Mouse (Mus musculus): ENCODE results near the gene Ncbp3. TPM values are rescaled to one million over a fixed set of nuclear protein-coding genes. Genes with fewer than 3 reads are reported as not detected.

Ncbp3 gene
- polyA plus RNA-seq, 1 experiment from 2014 or later, result 13.5 TPM

DNA sequence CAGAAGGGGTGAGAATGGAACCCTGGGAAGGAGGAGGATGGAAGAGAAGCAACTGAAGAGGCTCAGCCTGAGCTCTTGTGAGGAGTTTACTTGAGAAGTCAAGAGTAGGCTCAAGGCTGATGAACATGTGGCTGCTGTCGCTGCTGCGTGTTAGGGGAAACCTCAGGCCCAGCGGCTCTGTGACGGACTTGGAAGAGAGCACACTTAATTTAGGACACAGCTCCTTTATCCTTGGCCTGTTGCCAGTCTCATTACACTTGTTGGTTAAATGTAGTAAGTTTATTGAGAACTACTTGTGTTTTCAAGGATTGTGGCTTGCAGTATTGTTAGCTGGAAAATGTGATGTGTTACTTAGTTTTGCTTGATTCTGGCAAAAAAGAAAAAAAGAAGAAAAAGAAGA lies 29.1 kb downstream of the Ncbp3 start:
- 92% methylated on average over 4 of the region's 4 CpGs for WGBS

DNA sequence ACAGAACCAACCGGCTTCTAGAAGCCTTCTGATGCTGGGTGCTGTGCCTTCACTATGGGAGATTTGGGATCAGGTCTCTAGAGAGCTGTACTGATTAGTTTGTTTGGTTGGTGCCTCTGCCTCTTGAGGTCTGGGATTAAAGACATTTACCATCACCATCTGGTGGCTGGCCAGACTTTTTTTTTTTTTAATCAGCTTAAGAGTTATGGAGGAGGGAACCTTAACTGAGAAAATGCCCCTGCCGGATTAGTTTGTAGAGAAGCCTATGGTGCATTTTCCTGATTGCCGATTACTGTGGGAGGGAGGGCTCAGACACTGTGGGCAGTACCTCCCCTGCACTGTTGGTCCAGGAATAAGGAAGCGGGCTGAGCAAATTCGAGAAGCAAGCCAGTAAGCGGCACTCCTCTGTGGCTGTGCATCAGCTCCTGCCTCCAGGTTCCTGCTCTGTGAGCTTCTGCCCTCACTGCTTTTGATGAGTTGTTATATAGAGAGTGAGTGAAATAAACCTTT lies 29.7 kb downstream of the Ncbp3 start:
- Histone ChIP-seq H3K27me3 (no peaks in the 10 kb centered on the region), H3K4me3 (no peak overlapping the region), H3K9ac (no peak overlapping the region), H3K4me1 (no peaks in the 10 kb centered on the region), H3K4me2 (replicated peaks) (no peak overlapping the region), H3K27ac (no peak overlapping the region), H3K9me3 (replicated peaks) (no peaks in the 10 kb centered on the region), H3K36me3 (peaks cover 85% of the 10 kb centered on the region)
- 92% methylated on average over 6 of the region's 6 CpGs for WGBS
- no peak for ATAC-seq (ENCODE audit: low FRiP score)

More for the DNA sequence above, 29.1 kb downstream of the Ncbp3 start:
- H3K4me1 ChIP-seq, result no peaks in the 10 kb centered on the region
- H3K4me3 ChIP-seq, result no peak overlapping the region
- no peaks in the 10 kb centered on the region for H3K27me3 ChIP-seq
- H3K36me3 ChIP-seq, result peaks cover 80% of the 10 kb centered on the region
- no peak overlapping the region for H3K9ac ChIP-seq
- no peaks in the 10 kb centered on the region for H3K9me3 ChIP-seq (replicated peaks)
- ATAC-seq (ENCODE audit: low FRiP score), result no peak
- no peak overlapping the region for H3K27ac ChIP-seq
- no peak overlapping the region for H3K4me2 ChIP-seq (replicated peaks)

DNA sequence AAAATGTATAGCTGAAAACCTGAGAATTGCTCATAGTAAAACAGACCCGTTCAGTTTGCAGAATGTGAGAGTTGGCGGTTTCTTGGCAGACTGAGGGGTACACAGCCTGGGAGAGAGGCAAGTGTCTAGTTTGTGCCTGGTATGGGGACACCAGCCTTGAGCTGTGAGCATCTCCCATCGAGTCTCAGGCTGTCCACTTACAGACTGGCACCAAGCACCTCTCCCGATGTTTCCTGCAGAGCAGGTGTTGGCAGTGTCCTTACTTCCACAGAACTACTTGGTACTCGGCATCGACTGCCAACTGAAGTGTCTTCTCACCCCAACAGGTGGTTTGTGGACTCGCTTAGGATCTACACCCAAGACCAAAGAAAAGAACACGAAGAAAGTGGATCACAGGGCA lies 31.0 kb downstream of the Ncbp3 start:
- peaks cover 78% of the 10 kb centered on the region for H3K36me3 ChIP-seq
- no peaks in the 10 kb centered on the region for H3K27me3 ChIP-seq
- no peak overlapping the region for H3K4me3 ChIP-seq
- no peak overlapping the region for H3K9ac ChIP-seq
- no peak for ATAC-seq (ENCODE audit: low FRiP score)
- H3K27ac ChIP-seq, result no peak overlapping the region
- 95% methylated on average over 8 of the region's 8 CpGs for WGBS
- no peaks in the 10 kb centered on the region for H3K9me3 ChIP-seq (replicated peaks)
- H3K4me2 ChIP-seq (replicated peaks), result no peak overlapping the region
- no peaks in the 10 kb centered on the region for H3K4me1 ChIP-seq

DNA sequence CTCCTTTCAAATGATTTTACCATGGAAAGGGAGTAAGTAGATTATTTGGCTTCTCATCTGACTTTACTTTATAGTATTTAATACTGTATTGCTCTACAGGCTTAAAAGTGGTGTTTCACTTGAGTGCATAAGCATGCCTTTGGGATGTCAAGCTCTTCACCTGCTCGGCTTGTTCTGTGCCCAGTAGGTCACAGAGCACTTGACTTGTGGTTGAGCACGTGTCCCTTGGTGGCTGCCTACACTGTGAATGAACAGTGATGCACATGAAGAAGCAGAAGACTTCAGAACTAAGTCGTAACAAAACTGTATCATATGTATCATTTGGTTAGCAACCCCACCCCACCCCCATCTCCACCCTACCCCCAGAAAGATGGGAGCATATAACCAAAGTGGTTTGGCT lies 32.7 kb downstream of the Ncbp3 start:
- no peaks in the 10 kb centered on the region for H3K27me3 ChIP-seq
- H3K9me3 ChIP-seq (replicated peaks), result no peaks in the 10 kb centered on the region
- 93% methylated on average over 3 of the region's 3 CpGs for WGBS
- H3K4me2 ChIP-seq (replicated peaks), result no peak overlapping the region
- no peak overlapping the region for H3K27ac ChIP-seq
- peaks cover 76% of the 10 kb centered on the region for H3K36me3 ChIP-seq
- no peak overlapping the region for H3K9ac ChIP-seq
- no peaks in the 10 kb centered on the region for H3K4me1 ChIP-seq
- ATAC-seq (ENCODE audit: low FRiP score), result no peak
- H3K4me3 ChIP-seq, result no peak overlapping the region

DNA sequence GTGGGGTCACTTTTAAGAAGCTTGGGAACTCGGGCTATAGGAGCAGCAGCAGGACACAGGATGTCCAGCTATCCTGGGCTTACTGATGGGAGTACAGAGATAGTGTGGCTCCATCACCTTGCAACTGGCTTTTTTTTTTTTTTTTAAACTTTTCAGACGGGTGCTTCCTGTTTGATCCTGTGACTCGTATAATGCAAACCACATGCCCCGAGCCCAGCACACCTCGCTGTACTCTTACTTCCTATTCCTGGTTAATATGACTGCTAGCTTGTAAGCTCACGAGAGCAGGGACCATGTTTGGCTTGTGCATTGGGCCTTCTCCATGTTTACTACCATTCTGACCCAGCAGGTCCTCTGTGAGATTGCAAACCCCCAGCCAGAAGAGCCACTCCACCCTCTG lies 36.7 kb downstream of the Ncbp3 start:
- ATAC-seq (ENCODE audit: low FRiP score), result no peak
- 67% methylated on average over 6 of the region's 6 CpGs for WGBS
- H3K27me3 ChIP-seq, result no peaks in the 10 kb centered on the region
- no peak overlapping the region for H3K9ac ChIP-seq
- no peak overlapping the region for H3K27ac ChIP-seq
- no peaks in the 10 kb centered on the region for H3K9me3 ChIP-seq (replicated peaks)
- H3K4me3 ChIP-seq, result no peak overlapping the region
- peaks cover 49% of the 10 kb centered on the region for H3K36me3 ChIP-seq
- H3K4me2 ChIP-seq (replicated peaks), result no peak overlapping the region
- 0 out of 2 replicates have a peak, but pooled peaks cover 6% of the 10 kb centered on the region for H3K4me1 ChIP-seq

DNA sequence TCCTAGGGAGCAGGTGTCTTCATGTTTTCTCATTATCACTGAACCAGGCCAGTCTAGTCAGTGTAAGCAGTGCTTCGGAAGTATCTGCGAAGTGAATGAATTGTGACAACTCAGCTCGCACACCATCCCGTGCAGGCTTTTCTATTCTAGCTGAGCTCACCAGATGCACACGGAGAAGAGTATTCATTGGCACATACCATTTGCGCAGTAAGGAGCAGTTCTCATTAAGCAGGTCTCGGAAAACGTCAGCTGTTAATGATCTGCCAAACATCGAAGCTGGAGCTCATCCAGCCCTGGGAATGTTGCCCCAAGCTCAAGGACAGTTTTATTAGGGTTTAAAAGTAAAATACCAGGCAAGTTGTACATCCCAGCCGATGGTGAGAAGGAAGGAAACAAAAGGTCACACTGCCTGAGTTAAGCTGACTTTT lies 37.2 kb downstream of the Ncbp3 start:
- Histone ChIP-seq H3K27ac (no peak overlapping the region), H3K4me3 (no peak overlapping the region), H3K4me1 (0 out of 2 replicates have a peak, but pooled peaks cover 6% of the 10 kb centered on the region), H3K4me2 (replicated peaks) (no peak overlapping the region), H3K9me3 (replicated peaks) (no peaks in the 10 kb centered on the region), H3K27me3 (no peaks in the 10 kb centered on the region), H3K36me3 (peaks cover 44% of the 10 kb centered on the region), H3K9ac (no peak overlapping the region)
- 83% methylated on average over 10 of the region's 10 CpGs for WGBS
- no peak for ATAC-seq (ENCODE audit: low FRiP score)

DNA sequence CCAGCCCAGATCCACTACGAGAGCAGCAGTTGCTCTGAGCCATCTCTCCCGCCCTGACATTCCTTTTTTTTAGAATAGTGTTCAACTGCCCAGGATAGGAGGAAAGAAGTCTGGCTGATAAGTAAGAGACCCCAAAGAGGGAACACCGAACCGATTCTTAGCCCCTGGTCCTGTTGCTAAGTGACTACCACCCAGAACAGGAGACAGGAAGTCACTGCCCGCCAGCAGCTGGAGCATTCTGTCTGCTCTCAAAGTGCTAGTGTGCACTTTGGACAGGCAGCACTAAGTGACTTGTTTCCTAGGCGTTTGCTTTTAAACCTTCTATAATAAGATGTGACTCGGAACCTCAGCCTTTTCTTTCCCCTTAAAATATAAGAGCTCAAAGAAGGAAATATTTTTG lies 37.8 kb downstream of the Ncbp3 start:
- no peak overlapping the region for H3K4me3 ChIP-seq
- H3K36me3 ChIP-seq, result peaks cover 42% of the 10 kb centered on the region
- H3K9me3 ChIP-seq (replicated peaks), result no peaks in the 10 kb centered on the region
- H3K9ac ChIP-seq, result no peak overlapping the region
- H3K27me3 ChIP-seq, result no peaks in the 10 kb centered on the region
- no peak for ATAC-seq (ENCODE audit: low FRiP score)
- 0 out of 2 replicates have a peak, but pooled peaks cover 6% of the 10 kb centered on the region for H3K4me1 ChIP-seq
- WGBS, result 78% methylated on average over 7 of the region's 7 CpGs
- no peak overlapping the region for H3K4me2 ChIP-seq (replicated peaks)
- no peak overlapping the region for H3K27ac ChIP-seq

DNA sequence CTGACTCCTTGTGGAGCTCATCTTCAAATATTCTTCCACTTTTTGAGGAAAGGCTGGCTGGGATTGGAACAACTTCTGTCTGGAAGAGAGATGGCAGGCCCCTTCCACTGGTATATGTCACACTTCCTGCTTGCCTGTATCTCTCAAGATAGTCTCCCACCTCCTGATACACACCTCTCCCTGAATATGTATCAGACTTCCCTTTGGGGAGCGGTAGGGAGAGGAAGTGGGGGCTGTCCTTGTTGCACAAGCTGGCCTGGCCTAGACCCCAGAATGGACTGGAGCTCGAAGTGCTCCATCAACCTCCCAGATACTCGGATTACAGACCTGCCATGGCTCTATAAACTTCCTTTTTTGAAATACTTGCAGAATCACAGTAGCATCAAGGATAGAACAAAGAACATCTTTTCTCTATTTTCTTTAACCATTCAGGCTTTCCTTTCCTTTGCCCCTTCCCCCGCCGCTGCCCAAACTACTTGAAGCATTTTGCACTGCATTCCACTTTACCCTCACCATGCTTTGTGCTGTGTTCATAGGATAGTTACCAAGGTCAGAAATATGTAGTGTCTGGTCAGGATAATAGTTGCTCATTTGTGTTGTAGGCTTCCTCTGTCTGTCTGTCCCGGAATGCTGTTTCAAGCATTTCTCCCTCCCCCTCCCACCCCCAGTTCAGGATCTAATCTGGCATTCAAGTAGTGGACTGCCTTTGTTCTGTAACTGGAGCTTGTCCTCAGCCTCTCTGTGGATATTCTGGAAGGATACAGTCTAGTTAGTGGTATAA lies 40.3 kb downstream of the Ncbp3 start:
- Histone ChIP-seq H3K36me3 (peaks cover 20% of the 10 kb centered on the region; the same call in 1 of the 2 replicates), H3K9me3 (replicated peaks) (no peaks in the 10 kb centered on the region), H3K4me2 (replicated peaks) (no peak overlapping the region), H3K27me3 (no peaks in the 10 kb centered on the region), H3K4me3 (no peak overlapping the region), H3K9ac (no peak overlapping the region), H3K4me1 (0 out of 2 replicates have a peak, but pooled peaks cover 6% of the 10 kb centered on the region), H3K27ac (no peak overlapping the region)
- ATAC-seq (ENCODE audit: low FRiP score), result no peak
- WGBS, result 60% methylated on average over 6 of the region's 6 CpGs

DNA sequence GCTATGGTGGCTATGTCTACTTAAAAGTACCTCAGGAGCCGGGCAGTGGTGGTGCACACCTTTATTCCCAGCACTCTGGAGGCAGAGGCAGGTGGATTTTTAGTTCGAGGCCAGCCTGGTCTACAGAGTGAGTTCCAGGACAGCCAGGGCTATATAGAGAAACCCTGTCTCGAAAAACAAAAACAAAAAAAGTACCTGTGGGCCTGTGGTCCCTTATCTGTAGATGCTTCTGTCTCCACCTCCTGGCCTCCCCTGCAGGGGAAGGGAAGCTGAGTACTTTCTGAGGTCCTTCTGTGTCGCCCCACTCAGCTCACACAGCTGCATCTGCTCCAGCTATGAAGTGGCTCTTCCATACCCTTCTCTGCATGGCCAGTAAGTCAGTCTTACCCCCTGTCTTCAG lies 42.7 kb downstream of the Ncbp3 start, which contains the start of gene Itgae:
TSS of gene Itgae (plus strand) at position 301 of the 400 bp plus-strand sequence.
- 92% methylated on average over 4 of the region's 4 CpGs for WGBS
- no peak within 1 kb of the TSS for H3K9ac ChIP-seq
- H3K9me3 ChIP-seq (replicated peaks), result no peaks in the 10 kb centered on the region
- no peaks in the 10 kb centered on the region for H3K27me3 ChIP-seq
- H3K4me2 ChIP-seq (replicated peaks), result no peak within 1 kb of the TSS
- ATAC-seq (ENCODE audit: low FRiP score), result no peak
- H3K27ac ChIP-seq, result no peak within 1 kb of the TSS
- no peak within 1 kb of the TSS for H3K4me3 ChIP-seq
- 0 out of 2 replicates have a peak, but pooled peaks cover 6% of the 10 kb centered on the region for H3K4me1 ChIP-seq
- 0 out of 2 replicates have a peak, but pooled peaks cover 6% of the 10 kb centered on the region for H3K36me3 ChIP-seq

DNA sequence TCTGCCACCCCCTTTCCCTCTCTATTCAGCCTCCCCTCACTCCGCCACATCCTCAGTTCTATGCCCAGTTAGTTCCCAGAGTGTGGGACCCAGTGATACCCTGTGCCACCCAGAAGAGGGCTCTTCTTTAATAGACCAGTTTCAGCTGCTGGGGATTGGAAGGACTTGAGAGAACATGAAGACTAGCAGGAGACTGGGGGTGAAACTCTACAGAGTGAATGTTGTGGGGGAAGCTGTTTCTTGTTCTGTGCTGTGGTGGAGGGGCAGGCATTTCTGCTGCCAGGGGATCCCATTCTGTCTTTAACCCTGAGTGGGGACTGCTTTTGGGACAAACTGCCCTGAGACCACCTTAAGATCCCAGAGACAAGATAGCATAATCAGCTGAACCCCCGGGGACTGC lies 43.2 kb downstream of the Ncbp3 start:
- no peaks in the 10 kb centered on the region for H3K27me3 ChIP-seq
- 0 out of 2 replicates have a peak, but pooled peaks cover 6% of the 10 kb centered on the region for H3K4me1 ChIP-seq
- no peak overlapping the region for H3K9ac ChIP-seq
- no peak for ATAC-seq (ENCODE audit: low FRiP score)
- 90% methylated on average over 2 of the region's 2 CpGs for WGBS
- H3K27ac ChIP-seq, result no peak overlapping the region
- H3K36me3 ChIP-seq, result 0 out of 2 replicates have a peak, but pooled peaks cover 6% of the 10 kb centered on the region
- no peak overlapping the region for H3K4me2 ChIP-seq (replicated peaks)
- no peaks in the 10 kb centered on the region for H3K9me3 ChIP-seq (replicated peaks)
- no peak overlapping the region for H3K4me3 ChIP-seq

DNA sequence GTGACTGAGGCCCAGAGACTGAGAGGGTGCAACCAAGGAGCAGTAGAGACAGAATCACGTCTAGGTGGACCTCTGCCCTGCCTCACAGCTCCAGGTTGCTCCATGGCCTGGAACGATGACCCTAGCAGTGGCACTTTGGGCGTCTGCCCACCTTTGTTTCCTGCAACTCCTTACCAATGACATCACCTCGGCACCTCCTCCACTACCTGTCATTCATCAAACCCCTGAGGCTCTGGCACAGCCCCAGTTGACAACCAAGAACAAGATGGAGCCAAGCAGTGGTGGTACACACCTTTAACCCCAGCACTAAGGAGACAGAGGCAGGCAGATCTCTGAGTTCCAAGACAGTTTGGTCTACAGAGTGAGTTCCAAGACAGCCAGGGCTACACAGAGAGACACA lies 44.5 kb downstream of the Ncbp3 start:
- H3K27ac ChIP-seq, result no peak overlapping the region
- H3K9ac ChIP-seq, result no peak overlapping the region
- no peak overlapping the region for H3K4me3 ChIP-seq
- no peak overlapping the region for H3K4me2 ChIP-seq (replicated peaks)
- H3K36me3 ChIP-seq, result no peaks in the 10 kb centered on the region
- H3K27me3 ChIP-seq, result no peaks in the 10 kb centered on the region
- 0 out of 2 replicates have a peak, but pooled peaks cover 6% of the 10 kb centered on the region for H3K4me1 ChIP-seq
- ATAC-seq (ENCODE audit: low FRiP score), result no peak
- 79% methylated on average over 4 of the region's 4 CpGs for WGBS
- H3K9me3 ChIP-seq (replicated peaks), result no peaks in the 10 kb centered on the region

DNA sequence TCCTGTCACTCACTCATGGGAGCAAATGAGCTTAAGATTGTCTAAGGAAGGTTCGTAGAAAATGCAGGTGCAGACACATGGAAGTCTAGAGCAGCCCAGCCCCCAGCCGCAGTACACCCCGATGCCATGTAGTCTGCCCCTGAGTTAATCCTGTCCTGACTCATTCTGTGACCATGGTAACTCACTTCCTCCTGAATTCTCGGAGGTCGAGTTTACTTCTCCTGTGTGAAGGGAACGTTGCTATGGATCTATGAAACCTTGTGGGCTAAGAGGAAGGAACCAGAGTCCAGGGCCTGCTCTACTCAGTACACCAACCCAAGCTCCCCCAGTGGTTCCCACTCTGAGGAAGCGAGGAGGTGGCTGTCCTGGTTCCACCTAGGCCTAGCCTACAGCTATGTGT lies 45.3 kb downstream of the Ncbp3 start:
- no peak for ATAC-seq (ENCODE audit: low FRiP score)
- 78% methylated on average over 7 of the region's 7 CpGs for WGBS
- no peaks in the 10 kb centered on the region for H3K9me3 ChIP-seq (replicated peaks)
- no peak overlapping the region for H3K4me2 ChIP-seq (replicated peaks)
- H3K36me3 ChIP-seq, result no peaks in the 10 kb centered on the region
- H3K27ac ChIP-seq, result no peak overlapping the region
- no peak overlapping the region for H3K4me3 ChIP-seq
- no peak overlapping the region for H3K9ac ChIP-seq
- 0 out of 2 replicates have a peak, but pooled peaks cover 6% of the 10 kb centered on the region for H3K4me1 ChIP-seq
- H3K27me3 ChIP-seq, result no peaks in the 10 kb centered on the region

Measured in hindbrain, embryonic 12.5 days (tissue).